Mouse (Mus musculus): ENCODE data around the gene Hnrnph3.

DNA sequence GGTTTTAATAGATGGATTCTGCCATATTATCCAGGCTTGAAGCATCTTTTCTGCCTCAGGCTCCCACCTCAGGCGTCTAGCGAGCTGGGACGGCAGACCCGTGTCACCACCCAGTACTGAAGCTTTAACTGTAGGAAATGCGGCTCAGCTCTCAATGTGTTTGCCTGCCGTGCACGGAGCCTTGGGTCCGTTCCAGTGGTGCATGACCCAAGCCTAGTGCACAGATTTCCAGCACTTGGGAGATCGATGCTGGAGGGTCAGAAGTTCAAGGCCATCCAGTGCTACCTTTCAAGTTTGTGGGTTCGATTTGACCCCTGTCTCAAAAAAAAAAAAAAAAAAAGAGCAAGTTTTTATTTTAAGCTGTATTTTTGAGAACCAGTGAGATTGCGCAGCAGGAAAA, 58.2 kb downstream of the Hnrnph3 start:
- TF ChIP-seq POLR2A (IDR thresholded peaks at IDR 0.05; ENCODE audit: low read depth, low read length) (no peak), CTCF (IDR thresholded peaks at IDR 0.05; ENCODE audit: borderline replicate concordance, insufficient read depth, low read length) (no peak)

Data from embryonic fibroblast, embryonic 13.5 days (primary cell).